In the genomic region with DNA sequence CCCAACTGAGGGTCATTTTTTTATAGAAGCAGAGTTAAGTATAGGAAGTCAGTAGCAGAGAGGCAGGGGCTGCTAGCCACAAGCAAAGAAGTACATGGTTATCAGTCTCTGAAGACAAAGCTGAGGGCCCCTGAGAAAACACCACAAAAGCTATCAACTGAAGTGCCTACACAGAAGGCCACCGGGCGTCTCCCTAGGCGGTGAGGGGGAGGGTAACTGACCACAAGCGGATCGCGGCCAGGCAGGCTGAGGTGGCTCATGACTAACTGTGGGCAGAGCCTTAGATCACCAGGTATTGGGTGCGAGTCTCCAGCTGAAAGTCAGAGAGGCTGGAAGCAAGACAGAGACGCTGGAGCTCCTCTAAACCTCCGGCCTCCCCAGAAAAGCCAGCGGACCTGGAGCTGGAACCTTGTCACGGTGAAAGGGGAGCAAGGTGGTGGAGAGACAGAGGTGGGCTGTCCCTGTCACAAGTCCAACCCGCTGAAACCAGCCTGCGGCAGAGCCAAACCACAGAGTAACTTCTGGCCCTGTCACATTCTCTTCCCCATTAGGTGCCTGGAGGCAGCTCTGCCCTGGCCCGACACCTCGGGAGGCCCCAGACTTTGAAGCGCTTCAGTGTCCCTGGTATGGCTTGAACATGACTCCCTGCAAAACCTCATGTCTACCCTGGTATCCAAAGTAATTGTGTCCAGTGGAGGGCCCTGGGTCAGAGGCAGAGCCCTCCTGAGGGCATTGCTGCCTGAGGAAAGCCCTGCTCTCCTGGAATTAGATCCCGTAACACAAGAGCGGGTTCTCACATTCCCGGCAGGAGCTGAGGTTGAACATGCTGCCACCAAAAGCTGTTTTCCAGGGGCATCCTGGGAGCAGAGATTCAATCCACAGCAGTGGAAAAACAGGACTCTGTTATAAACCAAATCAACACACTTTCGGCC, we compare ENCODE assay signal across 10 mouse cellular contexts.
DNase-seq lines count a peak whose midpoint lies in the region; ATAC-seq lines count a peak whose summit lies in the region.
"Had no signal": no experiment of that assay in that cellular context is flagged by ENCODE, and none has a peak within 500 bp of the region (broad histone marks: within the 10 kb centered on the region; RNA-seq: fewer than 3 reads in every experiment).

No protein-coding gene starts in this region.

- H3K4me2 ChIP-seq in heart, embryonic 13.5 days, result no peak overlapping the region; the same call in 1 of the 2 replicates
- no peak overlapping the region for H3K4me2 ChIP-seq in limb, embryonic 12.5 days
- H3K4me2 ChIP-seq: hindbrain, embryonic 15.5 days; neural tube, embryonic 12.5 days had no signal

- H3K4me3 ChIP-seq in heart, embryonic 13.5 days, result no peak overlapping the region
- no peak overlapping the region for H3K4me3 ChIP-seq in limb, embryonic 12.5 days (replicated peaks)
- H3K4me3 ChIP-seq: hindbrain, embryonic 15.5 days; neural tube, embryonic 12.5 days had no signal

- DNase-seq in heart, postnatal 10 days, result no peak
- DNase-seq in spleen, postnatal 36 days (ENCODE audit: low spot score in 2 of 2), result peak; percentile 26 to 38
- no peak for DNase-seq in spleen, adult 12 weeks (ENCODE audit: low spot score)
- peak; percentile 44 for DNase-seq in splenic B cell, adult 2 months (ENCODE audit: low read depth, low spot score)
- DNase-seq in urinary bladder, postnatal 36 days (ENCODE audit: low spot score in 2 of 2), result no peak
- no peak for DNase-seq in urinary bladder, postnatal 14 days (ENCODE audit: low spot score)

- H3K4me1 ChIP-seq in heart, embryonic 13.5 days, result peaks cover 34% of the 10 kb centered on the region
- peaks cover 37% of the 10 kb centered on the region for H3K4me1 ChIP-seq in limb, embryonic 12.5 days (replicated peaks)

- H3K27me3 ChIP-seq in heart, embryonic 13.5 days (replicated peaks), result no peaks in the 10 kb centered on the region
- no peaks in the 10 kb centered on the region for H3K27me3 ChIP-seq in limb, embryonic 12.5 days
- H3K27me3 ChIP-seq in splenic B cell, adult 2 months (ENCODE audit: control insufficient read depth, insufficient read depth, low read length, poor library complexity, severe bottlenecking), result no peaks in the 10 kb centered on the region
- H3K27me3 ChIP-seq: hindbrain, embryonic 15.5 days; neural tube, embryonic 12.5 days had no signal

- peaks cover 20% of the 10 kb centered on the region for H3K36me3 ChIP-seq in heart, embryonic 13.5 days
- peaks cover 35% of the 10 kb centered on the region for H3K36me3 ChIP-seq in limb, embryonic 12.5 days
- no peaks in the 10 kb centered on the region for H3K36me3 ChIP-seq in splenic B cell, adult 2 months (ENCODE audit: control insufficient read depth, insufficient read depth, low read length, poor library complexity, severe bottlenecking)
- H3K36me3 ChIP-seq: hindbrain, embryonic 15.5 days had no signal

- intact Hi-C loops in heart, postnatal 10 days (cut with DNase I), result no loop called here

- H3K27ac ChIP-seq in heart, embryonic 13.5 days (replicated peaks), result no peak overlapping the region; the same call in 1 of the 2 replicates
- peak overlapping the region; percentile 62; the same call in 1 of the 2 replicates for H3K27ac ChIP-seq in limb, embryonic 12.5 days
- H3K27ac ChIP-seq: hindbrain, embryonic 15.5 days; neural tube, embryonic 12.5 days had no signal

- ATAC-seq in heart, embryonic 13.5 days (ENCODE audit: extremely low read depth, insufficient number of reproducible peaks, low FRiP score, low TSS enrichment), result no peak; the same call in 1 of the 2 replicates
- no peak for ATAC-seq in limb, embryonic 12.5 days (ENCODE audit: insufficient number of reproducible peaks, insufficient read depth, low FRiP score, low TSS enrichment, low read depth)

- 0 out of 2 replicates have a peak, but pooled peaks cover 4% of the 10 kb centered on the region for H3K9me3 ChIP-seq in heart, embryonic 13.5 days
- H3K9me3 ChIP-seq in limb, embryonic 12.5 days, result peaks cover 5% of the 10 kb centered on the region
- H3K9me3 ChIP-seq: hindbrain, embryonic 15.5 days; neural tube, embryonic 12.5 days had no signal

- 51% methylated on average over 20 of the region's 20 CpGs for WGBS in heart, embryonic 13.5 days
- 76% methylated on average over 20 of the region's 20 CpGs for WGBS in limb, embryonic 12.5 days

- H3K9ac ChIP-seq in heart, embryonic 13.5 days, result 0 out of 2 replicates have a peak overlapping the region, but pooled peaks have one; percentile 19
- peak overlapping the region; percentile 27; the same call in 1 of the 2 replicates for H3K9ac ChIP-seq in limb, embryonic 12.5 days (replicated peaks)
- H3K9ac ChIP-seq: hindbrain, embryonic 15.5 days; neural tube, embryonic 12.5 days had no signal

Comparison
In these comparisons a context has a peak if more than half of its experiments do, and no peak if none do; other contexts are left out.
1. DNase-seq: peak in spleen, postnatal 36 days (2 of 2) and splenic B cell, adult 2 months (single experiment); none in heart, postnatal 10 days (0 of 2), spleen, adult 12 weeks (single experiment), urinary bladder, postnatal 36 days (0 of 2) and urinary bladder, postnatal 14 days (single experiment).